Mouse (Mus musculus): Measurements from ENCODE around the gene Snx30. TPM values are rescaled to one million over a fixed set of nuclear protein-coding genes. Genes with fewer than 3 reads are reported as not detected.

Gene Snx30
- polyA plus RNA-seq, 1 experiment from 2014 or later: 16.8 TPM

- DNase-seq (ENCODE audit: low spot score): no peak
These were observed 17.8 kb downstream of the Snx30 start for GRCm38 (mm10) chr4:59823470-59823869.

DNA sequence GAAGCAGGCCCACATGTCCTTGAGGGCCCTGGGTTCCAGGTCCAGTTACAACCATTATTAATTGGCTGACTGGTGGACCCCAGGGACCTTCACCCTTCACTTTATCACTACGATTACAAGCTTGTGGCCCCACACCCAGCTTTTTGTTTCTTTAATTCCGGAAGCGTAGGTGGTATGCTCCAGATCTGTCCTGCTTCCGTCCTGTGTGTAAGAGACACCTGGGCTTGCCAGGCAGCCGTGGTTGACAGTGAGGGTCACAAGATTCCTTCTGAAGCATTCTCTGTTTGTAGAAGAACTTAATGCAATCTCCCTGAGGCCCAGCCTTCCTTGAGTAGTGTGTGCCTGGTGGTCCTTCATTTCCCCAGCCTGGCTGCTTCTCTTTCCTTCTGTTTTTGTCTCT is 19.2 kb downstream of the Snx30 start:
- DNase-seq (ENCODE audit: low spot score): peak; percentile 39

- no peak for DNase-seq (ENCODE audit: low spot score)
These were observed 20.0 kb downstream of the Snx30 start for GRCm38 (mm10) chr4:59825634-59826033.

DNA sequence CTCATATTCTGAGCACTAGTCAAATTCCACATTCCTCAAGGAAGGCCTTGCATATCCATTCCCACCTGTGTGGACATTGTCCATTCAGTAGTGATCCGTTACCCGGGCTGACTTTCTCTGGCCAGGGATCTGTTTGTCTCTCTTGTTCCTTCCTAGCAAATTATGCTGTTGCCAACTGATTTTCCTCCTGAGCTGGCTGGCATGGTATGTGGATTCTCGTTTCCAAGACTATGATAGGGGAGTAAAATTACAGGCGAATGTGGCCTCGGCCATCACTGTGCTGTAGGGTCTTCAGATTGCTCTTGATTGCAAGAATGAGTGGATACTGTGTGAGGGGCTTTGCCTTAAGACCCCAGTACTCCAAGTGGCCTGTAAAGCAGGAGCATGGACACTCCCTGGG is 20.7 kb downstream of the Snx30 start:
- no peak for DNase-seq (ENCODE audit: low spot score)

DNA sequence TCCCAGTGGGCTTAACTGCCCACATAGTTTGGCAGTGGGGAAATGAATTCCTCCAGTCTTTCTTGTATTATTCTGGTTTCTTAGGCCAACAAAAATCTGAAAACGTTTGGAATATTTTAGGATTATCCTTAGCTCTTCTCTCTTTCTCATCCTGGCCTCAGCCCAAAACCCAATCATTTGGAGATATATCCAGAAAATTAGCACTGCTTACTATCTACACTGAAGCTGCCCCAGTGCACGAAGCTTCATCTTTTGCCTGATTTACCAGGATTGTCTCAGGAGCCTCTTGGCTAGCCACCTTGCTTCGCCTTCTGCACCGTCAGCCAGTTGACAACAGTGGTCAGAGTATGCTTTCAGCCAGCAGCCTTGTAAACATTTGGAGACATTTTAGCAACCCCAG is 23.4 kb downstream of the Snx30 start:
- no peak for DNase-seq (ENCODE audit: low spot score)

GRCm38 (mm10) chr4:59831038-59831437 is 25.4 kb downstream of the Snx30 start:
- DNase-seq (ENCODE audit: low spot score): no peak

- no peak for DNase-seq (ENCODE audit: low spot score)
These were observed 27.2 kb downstream of the Snx30 start for GRCm38 (mm10) chr4:59832810-59833209.

- no peak for DNase-seq (ENCODE audit: low spot score)
These were observed 32.0 kb downstream of the Snx30 start for GRCm38 (mm10) chr4:59837659-59838058.

GRCm38 (mm10) chr4:59844460-59845244 is 39.0 kb downstream of the Snx30 start:
- DNase-seq (ENCODE audit: low spot score): peak; percentile 39

GRCm38 (mm10) chr4:59845245-59845637 is 39.6 kb downstream of the Snx30 start:
- DNase-seq (ENCODE audit: low spot score): no peak

DNA sequence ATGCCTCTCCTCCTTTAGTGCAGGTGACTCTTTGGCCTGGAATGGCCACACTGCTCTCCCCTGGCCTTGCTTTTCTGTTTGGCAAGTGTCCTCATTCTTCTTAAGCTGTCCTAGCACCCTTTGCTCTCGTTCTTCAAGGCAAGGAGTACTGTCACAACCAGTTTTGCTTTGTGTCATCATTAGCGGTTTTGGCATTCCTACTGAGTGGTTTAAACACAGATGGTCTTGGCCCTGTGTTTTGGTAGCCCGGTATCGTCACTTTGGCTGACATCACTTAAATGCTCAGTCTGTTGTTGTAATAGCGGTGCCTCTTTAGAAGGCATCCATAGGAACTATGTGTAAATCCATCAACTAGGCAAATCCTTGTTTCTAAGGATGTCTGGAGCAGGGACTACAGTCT is 41.8 kb downstream of the Snx30 start:
- no peak for DNase-seq (ENCODE audit: low spot score)

DNA sequence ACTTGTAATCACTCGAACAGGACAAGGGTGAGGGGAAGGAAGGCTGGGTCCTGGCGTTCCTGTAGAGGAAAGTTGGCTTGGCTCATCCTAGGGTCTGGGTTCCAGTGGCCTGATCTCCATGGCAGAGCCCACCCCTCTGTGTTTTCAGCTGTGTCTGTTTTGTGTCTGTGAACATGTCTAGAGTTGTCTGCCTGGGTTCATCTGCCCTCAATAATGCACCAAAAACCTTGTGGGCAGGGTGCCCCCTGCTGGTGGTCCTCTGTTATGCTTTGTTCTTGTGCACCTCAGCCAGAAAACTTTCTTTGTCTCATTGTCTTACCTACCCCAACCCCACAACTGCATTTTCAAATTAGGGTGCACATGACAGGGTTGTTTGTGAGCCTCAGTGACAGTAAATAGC is 44.5 kb downstream of the Snx30 start:
- peak; percentile 85 for DNase-seq (ENCODE audit: low spot score)

- DNase-seq (ENCODE audit: low spot score): no peak
These were observed 45.4 kb downstream of the Snx30 start for GRCm38 (mm10) chr4:59850886-59851623.

DNA sequence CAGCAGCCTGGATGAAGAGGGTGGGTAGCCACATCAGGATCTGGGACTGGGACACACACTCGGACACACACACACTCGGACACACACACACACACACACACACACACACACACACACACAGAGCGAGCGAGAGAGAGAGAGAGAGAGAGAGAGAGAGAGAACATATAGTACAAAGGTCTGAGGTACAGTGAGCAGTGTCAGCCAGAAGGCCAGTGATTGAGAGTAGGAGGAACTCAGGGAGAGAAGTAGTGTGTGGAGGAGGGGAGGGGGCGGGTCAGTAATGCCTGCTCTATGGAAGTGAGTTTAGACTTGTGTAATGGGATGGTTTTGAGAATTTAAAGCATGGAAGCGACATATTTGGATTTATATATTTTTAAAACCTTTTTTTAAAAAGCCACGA is 47.5 kb downstream of the Snx30 start:
- DNase-seq (ENCODE audit: low spot score): no peak

DNA sequence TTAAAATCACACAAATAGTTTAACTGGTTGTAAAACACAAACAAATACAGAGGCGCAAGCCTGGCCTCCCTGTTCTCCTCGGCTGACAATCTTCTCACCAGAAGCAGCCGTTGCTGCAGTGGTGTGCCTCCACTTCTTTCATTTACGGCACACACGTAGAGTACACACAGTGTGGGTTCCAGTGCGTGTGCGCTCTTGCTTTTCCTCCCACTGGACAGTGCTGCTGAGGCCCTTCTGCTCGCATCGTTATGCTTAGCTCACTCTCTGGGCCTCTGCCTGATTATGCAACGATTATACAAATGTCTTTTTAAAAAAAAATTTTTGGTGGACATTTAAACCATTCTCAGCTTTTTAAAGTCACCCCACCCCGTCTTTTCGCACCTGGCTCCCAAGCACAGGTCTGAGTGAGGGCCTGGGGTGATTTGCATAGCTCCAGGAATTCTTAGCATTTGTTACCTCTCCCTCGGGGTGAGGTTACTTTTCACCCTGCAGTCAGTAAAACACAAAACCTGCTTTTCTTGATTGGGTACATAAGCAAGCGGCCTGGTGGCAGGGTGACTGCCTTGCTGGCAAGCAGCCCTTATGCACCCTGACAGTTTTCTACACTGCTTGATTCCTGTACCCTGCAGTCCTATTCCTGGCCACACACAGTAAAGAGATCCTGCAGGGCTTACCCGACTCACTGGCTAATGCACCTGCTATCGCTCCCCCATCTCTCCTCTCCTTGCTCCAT is 54.2 kb downstream of the Snx30 start:
- no peak for DNase-seq (ENCODE audit: low spot score)

- no peak for DNase-seq (ENCODE audit: low spot score)
These were observed 54.8 kb downstream of the Snx30 start for GRCm38 (mm10) chr4:59860431-59860830.

DNA sequence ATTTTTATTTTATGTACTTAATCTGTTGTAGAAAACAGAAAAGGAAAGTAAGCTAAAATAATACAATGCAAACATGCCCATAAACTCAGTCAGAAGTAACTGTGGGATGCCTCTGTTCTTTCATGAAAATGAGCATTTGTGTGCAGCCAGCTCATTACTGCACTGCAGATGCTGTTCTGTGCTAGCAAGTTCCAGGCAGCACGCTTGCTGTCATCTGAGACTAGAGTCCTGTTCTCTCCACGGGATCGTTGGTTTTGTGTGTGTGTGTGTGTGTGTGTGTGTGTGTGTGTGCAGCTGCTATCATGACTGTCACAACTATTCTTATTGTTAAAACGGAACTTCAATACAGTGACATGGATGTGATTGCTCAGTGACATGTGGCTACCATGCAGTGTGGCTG is 56.2 kb downstream of the Snx30 start:
- DNase-seq (ENCODE audit: low spot score): no peak

DNA sequence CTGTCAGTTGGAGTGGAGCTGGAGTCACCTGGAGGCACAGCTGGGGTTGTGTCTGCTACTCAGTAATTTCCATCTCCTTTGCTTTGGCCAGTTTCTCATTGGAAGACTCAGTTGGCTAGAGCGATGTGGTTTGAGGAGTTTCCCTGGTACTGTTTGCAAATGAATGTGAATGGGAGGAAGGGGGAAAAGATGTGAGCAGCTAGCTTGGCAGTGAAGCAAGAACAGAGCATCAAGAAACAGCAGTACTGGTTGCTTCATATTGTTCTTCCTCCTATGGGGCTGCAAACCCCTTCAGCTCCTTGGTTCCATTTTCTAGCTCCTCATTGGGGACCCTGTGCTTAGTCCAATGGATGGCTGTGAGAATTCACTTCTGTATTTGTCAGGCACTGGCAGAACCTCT is 56.7 kb downstream of the Snx30 start:
- DNase-seq (ENCODE audit: low spot score): no peak

DNA sequence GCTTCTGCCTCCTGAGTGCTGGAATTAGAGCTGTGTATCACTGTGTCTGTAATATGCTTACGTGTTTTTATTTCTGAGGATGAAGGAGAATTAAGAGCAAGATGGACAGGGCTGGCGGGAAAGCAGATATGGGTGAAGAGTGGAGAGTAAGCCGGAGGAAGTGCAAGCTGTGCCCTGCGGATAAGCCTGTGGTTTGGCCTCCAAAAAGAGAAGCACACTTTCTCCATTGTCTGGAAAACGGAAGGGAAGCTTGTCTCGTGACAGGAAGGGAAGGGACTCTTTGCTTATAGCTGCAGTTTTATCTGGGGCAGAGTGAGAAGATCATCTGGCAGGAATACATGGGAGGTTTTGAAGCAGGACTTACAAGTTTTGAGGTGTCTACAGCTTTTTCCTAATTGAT is 58.2 kb downstream of the Snx30 start:
- DNase-seq (ENCODE audit: low spot score): no peak

- DNase-seq (ENCODE audit: low spot score): no peak
These were observed 62.4 kb downstream of the Snx30 start for GRCm38 (mm10) chr4:59868086-59868485.

GRCm38 (mm10) chr4:59869488-59870057 is 63.9 kb downstream of the Snx30 start:
- DNase-seq (ENCODE audit: low spot score): no peak

GRCm38 (mm10) chr4:59870433-59870832 is 64.8 kb downstream of the Snx30 start:
- no peak for DNase-seq (ENCODE audit: low spot score)
